Mouse (Mus musculus): ENCODE measurements around the gene Tssc4.

The Tssc4 gene

GRCm38 (mm10) chr7:143109696-143110095, 40.6 kb downstream of the Tssc4 start:
- DNase-seq (ENCODE audit: low spot score in 2 of 2): no peak

GRCm38 (mm10) chr7:143110803-143111202, 41.8 kb downstream of the Tssc4 start:
- DNase-seq (ENCODE audit: low spot score in 2 of 2): no peak

DNA sequence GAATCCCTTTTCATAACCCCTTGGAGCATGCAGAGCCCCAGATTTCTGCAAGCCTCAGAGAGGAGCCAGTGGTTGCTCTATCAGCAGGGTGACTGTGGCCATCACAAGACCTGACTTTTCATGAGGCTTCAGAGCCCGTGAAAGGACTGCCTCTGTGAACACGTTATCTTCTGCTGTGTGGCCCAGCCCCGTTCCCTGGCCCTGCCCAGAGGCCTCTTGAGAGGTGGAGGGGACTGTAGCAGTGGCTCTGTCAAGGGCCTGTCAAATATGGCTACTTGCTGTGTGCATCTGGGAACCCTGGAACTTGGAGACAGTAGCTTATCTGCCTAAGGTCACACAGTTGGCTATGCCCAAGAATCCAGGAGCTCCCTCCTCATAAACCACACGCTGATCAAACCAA, 42.7 kb downstream of the Tssc4 start:
- DNase-seq (ENCODE audit: low spot score in 2 of 2): no peak

DNA sequence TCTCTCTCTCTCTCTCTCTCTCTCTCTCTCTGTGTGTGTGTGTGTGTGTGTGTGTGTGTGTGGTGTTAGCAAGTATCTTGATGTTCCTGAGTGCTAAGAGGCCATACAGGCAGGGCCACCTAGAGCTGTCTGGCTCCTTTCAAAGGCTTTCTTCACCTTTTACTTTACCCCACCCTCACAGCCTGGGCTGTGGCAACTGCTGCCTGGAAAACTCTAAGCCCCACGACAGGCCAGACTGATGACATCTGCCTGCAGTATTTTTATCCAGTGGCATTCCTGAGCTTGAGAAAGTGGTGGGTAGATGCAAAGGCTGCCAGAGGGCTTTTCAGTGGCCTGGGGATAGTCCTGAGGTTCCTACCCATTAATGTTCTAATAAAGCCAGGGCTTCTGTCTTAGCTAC, 43.3 kb downstream of the Tssc4 start:
- no peak for DNase-seq (ENCODE audit: low spot score in 2 of 2)

- DNase-seq (ENCODE audit: low spot score in 2 of 2): no peak
These were observed 45.7 kb downstream of the Tssc4 start for GRCm38 (mm10) chr7:143114773-143115172.

DNA sequence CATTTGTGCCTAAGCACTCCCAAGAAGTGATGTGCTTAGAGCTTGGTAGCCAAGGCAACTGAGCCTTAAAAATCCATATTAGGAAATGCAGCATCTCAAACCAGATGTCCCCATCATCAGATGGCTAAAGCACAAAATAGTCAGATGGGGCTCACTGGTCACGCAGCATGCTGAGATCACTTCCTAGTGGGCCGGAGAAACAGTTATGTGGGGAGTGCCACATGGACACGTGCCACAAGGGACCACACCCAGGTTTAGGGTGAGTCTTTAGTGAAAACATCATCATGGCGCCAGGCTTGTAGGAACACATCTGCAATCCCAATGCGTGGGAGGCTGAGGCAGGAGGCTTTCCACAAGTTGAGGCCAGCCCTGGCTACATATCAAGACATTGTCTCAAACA, 47.5 kb downstream of the Tssc4 start:
- no peak for DNase-seq (ENCODE audit: low spot score in 2 of 2)

DNA sequence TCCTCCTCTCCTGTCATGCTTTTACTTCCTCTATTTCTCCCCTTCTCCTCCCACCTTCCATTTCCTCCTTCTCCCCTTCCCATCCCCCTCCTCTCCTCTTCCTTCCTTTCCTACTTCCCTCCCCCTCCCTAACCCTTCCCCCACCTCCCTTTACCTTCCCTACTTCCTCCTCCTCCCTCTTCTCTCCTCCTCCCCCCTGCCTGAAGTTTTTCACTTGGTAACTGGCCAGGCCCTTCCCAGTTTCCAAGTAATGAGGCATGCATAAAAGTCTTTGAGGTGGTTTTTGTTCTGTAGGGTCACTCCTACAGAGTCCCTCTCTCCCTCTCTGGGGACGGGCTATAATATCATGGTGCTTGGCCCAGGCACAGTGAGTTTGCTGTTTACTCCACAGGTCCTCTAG, 50.4 kb downstream of the Tssc4 start:
- no peak for DNase-seq (ENCODE audit: low spot score in 2 of 2)

- DNase-seq (ENCODE audit: low spot score in 2 of 2): no peak
These were observed 50.8 kb downstream of the Tssc4 start for GRCm38 (mm10) chr7:143119826-143120225.
